Mouse (Mus musculus): ENCODE results near the gene Metap1d. TPM values are rescaled to one million over a fixed set of nuclear protein-coding genes. Genes with fewer than 3 reads are reported as not detected.

The Metap1d gene
- polyA plus RNA-seq, 1 experiment from 2014 or later = 34.8 TPM

DNA sequence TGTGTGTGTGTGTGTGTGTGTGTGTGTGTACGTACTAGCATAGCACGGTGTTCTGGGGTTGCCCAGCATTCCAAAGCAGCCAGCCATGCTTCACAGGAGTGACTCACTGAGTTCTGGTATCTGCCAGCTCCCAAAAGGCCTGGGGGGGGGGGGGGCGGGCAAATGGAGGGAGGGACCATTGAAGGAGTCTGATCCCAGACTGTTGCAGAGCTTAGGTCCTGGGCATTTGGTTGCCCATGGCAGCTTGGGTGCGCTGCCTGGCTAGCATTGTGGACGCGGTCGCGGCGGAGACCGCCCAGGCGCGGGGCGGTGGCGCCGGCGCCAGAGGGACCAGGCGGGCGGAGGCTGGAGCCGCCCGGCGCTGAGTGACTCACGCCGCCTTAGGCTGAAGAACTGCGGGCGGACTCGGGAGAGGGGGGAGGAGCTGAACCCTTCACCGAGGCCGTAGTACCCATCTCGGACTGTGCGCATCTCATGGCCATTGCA is 89.8 kb downstream of the Metap1d start:
- ATAC-seq (replicated peaks; ENCODE audit: insufficient number of reproducible peaks, low FRiP score, low TSS enrichment) = no peak
- Histone ChIP-seq H3K27ac (ENCODE audit: low read depth, low read length) (no peak overlapping the region), H3K4me2 (peak overlapping the region; percentile 54), H3K36me3 (ENCODE audit: control insufficient read depth, insufficient read depth, low read length) (no peaks in the 10 kb centered on the region), H3K9me3 (replicated peaks; ENCODE audit: control insufficient read depth, low read length) (no peaks in the 10 kb centered on the region), H3K4me1 (ENCODE audit: control insufficient read depth, insufficient read depth, low read length) (peaks cover 24% of the 10 kb centered on the region), H3K9ac (ENCODE audit: low read depth, low read length) (no peak overlapping the region), H3K27me3 (ENCODE audit: control insufficient read depth, insufficient read depth, low read length) (peaks cover 93% of the 10 kb centered on the region), H3K4me3 (ENCODE audit: low read depth, low read length) (peak overlapping the region; percentile 12; the same call in 1 of the 2 replicates)
- under 1% methylated on average over 30 of the region's 30 CpGs for WGBS (ENCODE audit: insufficient replicate concordance)

DNA sequence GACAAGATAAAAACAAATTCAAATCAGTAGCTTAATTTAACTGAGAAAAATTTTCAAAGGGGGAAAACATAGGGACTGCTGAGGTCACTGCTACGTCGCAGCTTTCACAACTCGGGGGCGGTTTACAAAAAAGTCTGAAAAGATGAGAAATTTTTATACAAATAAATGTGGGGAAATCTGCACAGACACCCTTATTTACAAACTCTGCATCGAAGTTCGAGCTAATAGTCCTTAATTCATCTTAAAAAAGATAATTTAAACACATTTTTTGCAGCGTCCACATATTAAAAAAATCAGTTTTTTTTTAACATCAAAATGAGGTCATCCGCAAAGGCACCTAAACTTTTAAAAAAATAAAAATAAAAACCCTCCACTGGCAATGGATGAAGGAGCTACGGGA is 90.5 kb downstream of the Metap1d start:
- Histone ChIP-seq H3K36me3 (ENCODE audit: control insufficient read depth, insufficient read depth, low read length) (no peaks in the 10 kb centered on the region), H3K27me3 (ENCODE audit: control insufficient read depth, insufficient read depth, low read length) (peaks cover 93% of the 10 kb centered on the region), H3K9me3 (replicated peaks; ENCODE audit: control insufficient read depth, low read length) (no peaks in the 10 kb centered on the region), H3K9ac (ENCODE audit: low read depth, low read length) (no peak overlapping the region), H3K4me1 (ENCODE audit: control insufficient read depth, insufficient read depth, low read length) (peaks cover 24% of the 10 kb centered on the region), H3K4me3 (ENCODE audit: low read depth, low read length) (peak overlapping the region; percentile 28; the same call in 1 of the 2 replicates), H3K27ac (ENCODE audit: low read depth, low read length) (no peak overlapping the region), H3K4me2 (no peak overlapping the region)
- WGBS (ENCODE audit: insufficient replicate concordance) = 3% methylated on average over 9 of the region's 9 CpGs
- no peak for ATAC-seq (replicated peaks; ENCODE audit: insufficient number of reproducible peaks, low FRiP score, low TSS enrichment)

DNA sequence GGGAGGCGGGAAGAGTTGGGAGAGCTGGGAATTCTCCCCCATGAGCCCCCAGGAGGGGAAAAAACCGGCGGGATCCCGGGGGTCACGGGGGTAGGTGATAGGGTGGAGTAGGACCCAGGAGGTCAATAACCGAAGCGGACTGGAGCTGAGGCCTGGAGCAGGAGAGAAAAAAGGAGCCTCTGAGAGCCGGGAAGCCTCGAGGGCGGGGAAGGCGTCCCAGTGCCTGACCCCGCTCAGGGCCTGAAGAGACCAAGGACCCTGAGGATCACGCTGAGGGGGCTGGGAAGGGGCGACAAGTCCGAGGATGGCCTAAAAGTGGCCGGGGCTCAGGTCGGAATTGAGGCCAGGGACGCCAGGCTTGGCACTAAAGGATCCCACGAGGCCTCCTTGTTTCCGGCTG is 90.9 kb downstream of the Metap1d start:
- Histone ChIP-seq H3K9me3 (replicated peaks; ENCODE audit: control insufficient read depth, low read length) (no peaks in the 10 kb centered on the region), H3K27me3 (ENCODE audit: control insufficient read depth, insufficient read depth, low read length) (peaks cover 93% of the 10 kb centered on the region), H3K27ac (ENCODE audit: low read depth, low read length) (no peak overlapping the region), H3K9ac (ENCODE audit: low read depth, low read length) (no peak overlapping the region), H3K4me2 (peak overlapping the region; percentile 99), H3K36me3 (ENCODE audit: control insufficient read depth, insufficient read depth, low read length) (no peaks in the 10 kb centered on the region), H3K4me1 (ENCODE audit: control insufficient read depth, insufficient read depth, low read length) (peaks cover 24% of the 10 kb centered on the region), H3K4me3 (ENCODE audit: low read depth, low read length) (peak overlapping the region; percentile 28; the same call in 1 of the 2 replicates)
- WGBS (ENCODE audit: insufficient replicate concordance) = under 1% methylated on average over 20 of the region's 20 CpGs
- no peak for ATAC-seq (replicated peaks; ENCODE audit: insufficient number of reproducible peaks, low FRiP score, low TSS enrichment)

DNA sequence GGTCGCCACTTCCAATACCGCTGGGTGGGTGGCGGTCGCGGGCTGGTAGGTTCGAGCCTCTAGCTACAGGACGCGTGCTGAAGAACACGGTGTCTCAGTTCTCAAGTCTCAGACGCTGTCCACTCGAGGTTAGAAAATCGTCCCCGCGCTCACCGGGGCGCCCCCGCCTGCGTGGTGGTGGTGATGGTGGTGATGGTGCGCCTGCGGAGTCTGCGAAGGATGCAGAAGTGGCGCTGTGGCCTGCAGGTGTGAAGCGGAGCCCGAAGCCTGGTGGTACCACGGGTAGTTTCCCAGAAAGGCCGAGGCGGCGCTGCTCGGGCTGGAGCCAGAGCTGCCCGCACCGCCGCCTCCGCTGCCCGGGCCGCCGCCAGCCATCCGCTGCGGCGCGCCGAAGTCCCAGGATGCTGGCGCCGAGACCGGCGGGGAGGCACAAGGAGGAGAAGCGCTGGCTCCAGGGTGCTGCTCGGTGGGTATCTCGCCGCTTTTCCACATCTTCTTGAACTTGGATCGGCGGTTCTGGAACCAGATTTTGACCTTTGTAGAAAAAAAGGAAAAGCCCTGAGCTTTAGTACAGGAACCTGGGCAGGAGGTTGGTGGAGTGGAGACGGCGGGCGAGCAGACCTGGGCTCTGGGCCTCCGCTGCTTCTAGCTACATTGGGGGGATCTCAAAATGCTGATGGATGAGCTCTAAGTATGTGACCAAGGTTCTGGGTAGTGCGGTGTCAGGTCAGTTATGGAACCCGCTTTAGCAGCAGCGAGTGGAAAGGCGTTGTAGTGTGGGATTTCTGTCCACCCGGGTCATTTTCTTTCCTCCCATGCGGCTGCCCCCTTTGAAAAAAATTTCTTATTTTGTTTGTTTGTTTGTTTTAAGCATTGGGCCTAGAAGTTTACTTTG is 91.6 kb downstream of the Metap1d start:
- peaks cover 24% of the 10 kb centered on the region for H3K4me1 ChIP-seq (ENCODE audit: control insufficient read depth, insufficient read depth, low read length)
- H3K36me3 ChIP-seq (ENCODE audit: control insufficient read depth, insufficient read depth, low read length) = no peaks in the 10 kb centered on the region
- H3K4me3 ChIP-seq (ENCODE audit: low read depth, low read length) = peak overlapping the region; percentile 63
- H3K27ac ChIP-seq (ENCODE audit: low read depth, low read length) = no peak overlapping the region
- peak overlapping the region; percentile 99 for H3K4me2 ChIP-seq
- H3K9ac ChIP-seq (ENCODE audit: low read depth, low read length) = no peak overlapping the region
- H3K9me3 ChIP-seq (replicated peaks; ENCODE audit: control insufficient read depth, low read length) = no peaks in the 10 kb centered on the region
- peaks cover 93% of the 10 kb centered on the region for H3K27me3 ChIP-seq (ENCODE audit: control insufficient read depth, insufficient read depth, low read length)
- 2% methylated on average over 61 of the region's 61 CpGs for WGBS (ENCODE audit: insufficient replicate concordance)
- ATAC-seq (replicated peaks; ENCODE audit: insufficient number of reproducible peaks, low FRiP score, low TSS enrichment) = no peak

DNA sequence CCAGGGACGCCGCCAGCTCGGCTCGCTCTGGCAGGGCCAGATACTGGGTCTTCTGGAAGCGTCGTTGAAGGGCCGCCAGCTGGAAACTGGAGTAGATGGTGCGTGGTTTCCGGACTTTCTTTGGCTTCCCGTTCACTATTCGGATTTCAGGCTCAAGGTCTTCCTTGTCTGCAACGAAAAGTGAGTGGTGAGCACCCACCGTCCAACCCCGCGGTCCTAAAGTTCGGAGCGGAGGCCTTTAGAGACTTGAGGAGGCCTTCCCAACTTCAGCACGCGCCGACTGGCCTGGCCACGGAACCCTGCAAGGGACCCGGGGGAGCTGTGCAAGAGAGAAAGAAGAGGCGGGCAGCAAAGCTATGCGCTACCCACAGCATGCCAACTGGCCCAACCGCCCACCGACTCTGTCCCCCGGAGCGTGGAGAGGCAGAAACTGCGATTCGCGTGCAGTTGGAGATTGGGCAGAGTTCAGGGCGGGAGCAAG is 92.4 kb downstream of the Metap1d start:
- no peaks in the 10 kb centered on the region for H3K9me3 ChIP-seq (replicated peaks; ENCODE audit: control insufficient read depth, low read length)
- H3K36me3 ChIP-seq (ENCODE audit: control insufficient read depth, insufficient read depth, low read length) = no peaks in the 10 kb centered on the region
- H3K9ac ChIP-seq (ENCODE audit: low read depth, low read length) = peak overlapping the region; percentile 44; the same call in 1 of the 2 replicates
- ATAC-seq (replicated peaks; ENCODE audit: insufficient number of reproducible peaks, low FRiP score, low TSS enrichment) = no peak
- peak overlapping the region; percentile 63 for H3K4me3 ChIP-seq (ENCODE audit: low read depth, low read length)
- peaks cover 24% of the 10 kb centered on the region for H3K4me1 ChIP-seq (ENCODE audit: control insufficient read depth, insufficient read depth, low read length)
- WGBS (ENCODE audit: insufficient replicate concordance) = 1% methylated on average over 32 of the region's 32 CpGs
- H3K27me3 ChIP-seq (ENCODE audit: control insufficient read depth, insufficient read depth, low read length) = peaks cover 93% of the 10 kb centered on the region
- peak overlapping the region; percentile 99 for H3K4me2 ChIP-seq
- H3K27ac ChIP-seq (ENCODE audit: low read depth, low read length) = no peak overlapping the region

DNA sequence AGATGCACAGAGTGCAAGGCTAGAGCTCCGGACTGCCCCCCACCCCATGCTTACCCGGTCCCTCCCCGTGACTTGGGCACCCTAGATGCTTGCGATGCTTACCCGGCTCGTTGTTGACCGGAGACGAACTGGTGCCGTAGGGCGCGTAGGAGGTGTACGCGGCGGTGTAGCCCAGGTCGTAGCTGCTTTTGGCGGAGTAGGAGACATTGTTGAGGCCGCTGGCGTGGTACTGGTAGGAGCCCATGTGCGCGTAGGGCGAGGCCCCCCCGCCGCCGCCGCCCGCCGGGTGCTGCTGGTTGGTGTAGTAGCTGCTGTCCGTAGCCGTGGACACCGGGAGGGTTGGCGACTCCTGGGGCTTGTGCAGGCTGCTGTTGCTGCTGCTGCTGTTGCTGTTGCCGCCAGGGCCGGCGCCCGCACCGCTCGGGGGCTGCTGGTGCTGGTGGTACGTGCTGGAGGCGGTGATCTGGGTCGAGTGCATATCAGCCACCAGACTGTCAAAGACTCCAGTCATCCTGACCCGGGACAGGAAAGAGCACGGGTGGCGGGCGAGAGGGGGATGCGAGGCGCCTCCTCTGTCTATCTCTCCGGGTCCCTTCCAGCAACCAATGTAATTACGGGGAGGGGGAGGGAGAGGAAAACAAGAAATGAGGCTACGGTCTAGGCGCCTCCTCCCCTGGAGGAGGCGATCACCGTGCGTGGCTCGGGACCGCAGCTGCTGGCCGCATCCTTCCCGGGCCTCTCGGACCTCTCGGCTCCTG is 93.0 kb downstream of the Metap1d start:
- 0 out of 2 replicates have a peak, but pooled peaks have one; percentile 16 for ATAC-seq (replicated peaks; ENCODE audit: insufficient number of reproducible peaks, low FRiP score, low TSS enrichment)
- Histone ChIP-seq H3K27ac (ENCODE audit: low read depth, low read length) (no peak overlapping the region), H3K9me3 (replicated peaks; ENCODE audit: control insufficient read depth, low read length) (no peaks in the 10 kb centered on the region), H3K4me1 (ENCODE audit: control insufficient read depth, insufficient read depth, low read length) (peaks cover 18% of the 10 kb centered on the region), H3K4me2 (peak overlapping the region; percentile 99), H3K36me3 (ENCODE audit: control insufficient read depth, insufficient read depth, low read length) (no peaks in the 10 kb centered on the region), H3K27me3 (ENCODE audit: control insufficient read depth, insufficient read depth, low read length) (peaks cover 93% of the 10 kb centered on the region), H3K9ac (ENCODE audit: low read depth, low read length) (0 out of 2 replicates have a peak overlapping the region, but pooled peaks have one; percentile 24), H3K4me3 (ENCODE audit: low read depth, low read length) (peak overlapping the region; percentile 63)
- under 1% methylated on average over 59 of the region's 59 CpGs for WGBS (ENCODE audit: insufficient replicate concordance)

DNA sequence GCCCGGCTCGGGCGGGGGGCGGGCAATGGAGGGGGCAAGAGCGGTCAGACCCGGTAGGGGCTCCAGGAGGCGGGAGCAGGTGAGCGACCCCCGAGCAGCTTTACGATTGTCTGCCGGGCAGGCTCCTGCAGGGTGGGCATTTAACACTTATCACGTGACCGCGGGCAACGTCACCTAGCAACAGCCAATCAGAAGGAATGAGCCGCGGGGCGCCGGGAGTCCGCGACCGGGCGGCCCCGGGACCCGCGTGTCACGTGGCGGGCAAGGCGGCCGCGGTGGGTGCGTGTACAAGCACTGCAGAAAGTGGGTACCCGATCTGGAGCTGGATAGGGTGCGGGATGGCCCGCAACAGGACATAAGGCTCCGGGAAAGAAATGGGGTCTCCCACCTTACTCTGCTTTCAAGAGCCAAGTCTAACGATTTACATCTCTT is 93.6 kb downstream of the Metap1d start, which contains the start of gene Dlx2:
Gene Dlx2, minus strand, starts transcription at position 115 of the 432 bp plus-strand sequence.
- WGBS (ENCODE audit: insufficient replicate concordance) = 1% methylated on average over 37 of the region's 37 CpGs
- ATAC-seq (replicated peaks; ENCODE audit: insufficient number of reproducible peaks, low FRiP score, low TSS enrichment) = 0 out of 2 replicates have a peak, but pooled peaks have one; percentile 31
- Histone ChIP-seq H3K9me3 (replicated peaks; ENCODE audit: control insufficient read depth, low read length) (no peaks in the 10 kb centered on the region), H3K27ac (ENCODE audit: low read depth, low read length) (no peak within 1 kb of the TSS), H3K4me2 (peak within 1 kb of the TSS; percentile 99), H3K4me1 (ENCODE audit: control insufficient read depth, insufficient read depth, low read length) (peaks cover 17% of the 10 kb centered on the region), H3K9ac (ENCODE audit: low read depth, low read length) (peak within 1 kb of the TSS; percentile 44; the same call in 1 of the 2 replicates), H3K27me3 (ENCODE audit: control insufficient read depth, insufficient read depth, low read length) (peaks cover 93% of the 10 kb centered on the region), H3K36me3 (ENCODE audit: control insufficient read depth, insufficient read depth, low read length) (no peaks in the 10 kb centered on the region), H3K4me3 (ENCODE audit: low read depth, low read length) (peak within 1 kb of the TSS; percentile 63)

DNA sequence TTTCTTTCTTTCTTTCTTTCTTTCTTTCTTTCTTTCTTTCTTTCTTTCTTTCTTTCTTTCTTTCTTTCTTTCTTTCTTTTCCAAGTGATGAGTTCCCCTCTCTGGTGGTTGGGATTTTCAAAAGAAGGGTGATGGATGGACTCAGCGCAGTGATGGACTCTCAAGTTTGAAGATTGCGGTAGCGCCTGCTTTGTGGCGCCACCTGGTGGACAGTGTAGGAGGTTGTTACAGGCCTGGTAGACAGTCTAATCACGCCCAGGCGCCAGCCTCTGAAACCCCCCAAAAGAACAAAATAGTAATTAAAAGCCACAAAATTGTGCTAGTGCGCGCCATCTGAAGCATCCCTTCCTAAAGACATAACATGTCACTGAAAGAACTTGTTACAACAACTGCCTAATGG is 94.8 kb downstream of the Metap1d start:
- 0% methylated on average over 8 of the region's 8 CpGs for WGBS (ENCODE audit: insufficient replicate concordance)
- ATAC-seq (replicated peaks; ENCODE audit: insufficient number of reproducible peaks, low FRiP score, low TSS enrichment) = no peak
- no peak overlapping the region for H3K27ac ChIP-seq (ENCODE audit: low read depth, low read length)
- peaks cover 92% of the 10 kb centered on the region for H3K27me3 ChIP-seq (ENCODE audit: control insufficient read depth, insufficient read depth, low read length)
- no peaks in the 10 kb centered on the region for H3K36me3 ChIP-seq (ENCODE audit: control insufficient read depth, insufficient read depth, low read length)
- H3K4me2 ChIP-seq = no peak overlapping the region
- no peak overlapping the region for H3K9ac ChIP-seq (ENCODE audit: low read depth, low read length)
- H3K9me3 ChIP-seq (replicated peaks; ENCODE audit: control insufficient read depth, low read length) = no peaks in the 10 kb centered on the region
- H3K4me3 ChIP-seq (ENCODE audit: low read depth, low read length) = no peak overlapping the region
- H3K4me1 ChIP-seq (ENCODE audit: control insufficient read depth, insufficient read depth, low read length) = peaks cover 19% of the 10 kb centered on the region

Measured in heart, embryonic 11.5 days (tissue).